Mouse (Mus musculus): ENCODE data around the gene Ypel5.

DNA sequence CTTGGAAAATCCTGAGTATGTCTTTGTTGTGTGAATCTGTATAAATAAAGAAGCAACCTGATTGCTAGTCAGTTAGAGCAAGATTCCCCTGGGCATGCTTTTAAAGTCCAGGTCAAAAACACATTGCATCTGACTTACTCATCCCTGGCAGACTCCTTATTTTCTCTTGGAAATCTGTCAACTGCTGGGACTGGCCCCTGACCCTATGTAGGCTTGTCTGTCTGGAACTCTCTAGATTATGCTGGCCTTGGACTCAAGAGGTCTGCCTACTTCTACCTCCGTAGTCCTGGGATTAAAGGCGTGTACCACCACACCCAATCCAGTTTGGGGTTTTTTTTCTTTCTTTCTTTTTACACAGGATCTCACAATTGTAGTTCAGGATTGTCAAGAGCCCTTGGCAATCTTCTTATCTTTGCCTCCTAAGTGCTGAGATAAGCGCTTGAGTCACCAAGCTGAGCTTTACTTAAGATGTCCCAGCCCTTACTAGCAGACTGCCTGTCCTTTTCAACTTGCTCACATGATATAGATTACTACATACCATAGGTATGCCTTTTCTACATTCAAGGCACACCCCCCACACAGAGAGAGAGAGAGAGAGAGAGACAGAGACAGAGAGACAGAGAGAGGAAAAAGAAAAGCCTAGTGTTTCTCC lies 8.1 kb upstream of the Ypel5 start:
- TF ChIP-seq ZNF384 (IDR thresholded peaks at IDR 0.05; ENCODE audit: low read depth, low read length) (no peak), CHD2 (IDR thresholded peaks at IDR 0.05; ENCODE audit: low read depth, low read length) (no peak), MAFK (IDR thresholded peaks at IDR 0.05; ENCODE audit: insufficient read depth, low read depth, low read length) (no peak)

Data from ES-E14 (cell line).